ENCODE assay signal across 9 mouse cellular contexts in genomic region chr6:82971031-82971430, GRCm38 (mm10). TPM values are rescaled to one million over a fixed set of nuclear protein-coding genes. Genes with fewer than 3 reads are reported as not detected.
A peak's percentile ranks its signal among the peaks of the same experiment; 100 is the strongest.
DNase-seq lines count a peak whose midpoint lies in the region; ATAC-seq and TF ChIP-seq lines count a peak whose summit lies in the region.
"Had no signal": no experiment of that assay in that cellular context is flagged by ENCODE, and none has a peak within 500 bp of the region (broad histone marks: within the 10 kb centered on the region; RNA-seq: fewer than 3 reads in every experiment).

No protein-coding gene starts in this region.

- H3K4me2 ChIP-seq in limb, embryonic 11.5 days (ENCODE audit: low read depth, severe bottlenecking), result no peak overlapping the region
- H3K4me2 ChIP-seq in midbrain, postnatal 0 days (ENCODE audit: low read depth, low read length, poor library complexity, severe bottlenecking), result no peak overlapping the region
- no peak overlapping the region for H3K4me2 ChIP-seq in stomach, embryonic 16.5 days (ENCODE audit: low read depth, low read length)

- no peaks in the 10 kb centered on the region for H3K9me3 ChIP-seq in limb, embryonic 11.5 days (ENCODE audit: control insufficient read depth, low read length)
- H3K9me3 ChIP-seq in midbrain, postnatal 0 days (ENCODE audit: low read length), result no peaks in the 10 kb centered on the region
- H3K9me3 ChIP-seq in stomach, embryonic 16.5 days (replicated peaks; ENCODE audit: control insufficient read depth, low read length), result no peaks in the 10 kb centered on the region

- H3K4me3 ChIP-seq in cortical plate, adult 2 months (ENCODE audit: insufficient read depth, low read length), result no peak overlapping the region
- no peak overlapping the region for H3K4me3 ChIP-seq in limb, embryonic 11.5 days (ENCODE audit: low read depth, low read length)
- H3K4me3 ChIP-seq in midbrain, postnatal 0 days (ENCODE audit: low read depth, low read length), result no peak overlapping the region
- no peak overlapping the region for H3K4me3 ChIP-seq in stomach, embryonic 16.5 days (replicated peaks; ENCODE audit: low read length)
- H3K4me3 ChIP-seq: erythroblast, embryonic 14.5 days had no signal

- H3K4me1 ChIP-seq in cortical plate, adult 2 months (ENCODE audit: control insufficient read depth, insufficient read depth, low read length), result no peaks in the 10 kb centered on the region
- H3K4me1 ChIP-seq in limb, embryonic 11.5 days (ENCODE audit: control insufficient read depth, insufficient read depth, low read length), result no peaks in the 10 kb centered on the region
- no peaks in the 10 kb centered on the region for H3K4me1 ChIP-seq in midbrain, postnatal 0 days (ENCODE audit: insufficient read depth, low read length)
- H3K4me1 ChIP-seq in stomach, embryonic 16.5 days (ENCODE audit: control insufficient read depth, insufficient read depth, low read length), result no peaks in the 10 kb centered on the region

- 14% methylated on average over 5 of the region's 5 CpGs for WGBS in limb, embryonic 11.5 days
- 9% methylated on average over 5 of the region's 5 CpGs for WGBS in midbrain, postnatal 0 days
- 8% methylated on average over 5 of the region's 5 CpGs for WGBS in stomach, embryonic 16.5 days

- ATAC-seq in activated CD4-positive, CD25-positive, alpha-beta regulatory T cell, adult 4 months, result peak; percentile 95
- ATAC-seq in granulocyte monocyte progenitor cell, adult 5-6 weeks (replicated peaks; ENCODE audit: poor library complexity, severe bottlenecking), result peak; percentile 96
- ATAC-seq in limb, embryonic 11.5 days (ENCODE audit: insufficient number of reproducible peaks, low FRiP score, low TSS enrichment, low read depth), result 0 out of 2 replicates have a peak, but pooled peaks have one; percentile 70
- peak; percentile 90 for ATAC-seq in midbrain, postnatal 0 days (ENCODE audit: low FRiP score)
- ATAC-seq in stomach, embryonic 16.5 days (ENCODE audit: insufficient read depth, low FRiP score), result peak; percentile 66; the same call in 1 of the 2 replicates

- no peak overlapping the region for H3K9ac ChIP-seq in limb, embryonic 11.5 days (ENCODE audit: low read length)
- no peak overlapping the region for H3K9ac ChIP-seq in midbrain, postnatal 0 days (replicated peaks; ENCODE audit: low read length, poor library complexity, severe bottlenecking)
- H3K9ac ChIP-seq in stomach, embryonic 16.5 days (ENCODE audit: low read length), result no peak overlapping the region

- no peak overlapping the region for H3K27ac ChIP-seq in cortical plate, adult 2 months (ENCODE audit: insufficient read depth, low read length)
- H3K27ac ChIP-seq in limb, embryonic 11.5 days (replicated peaks; ENCODE audit: low read depth, low read length), result no peak overlapping the region
- no peak overlapping the region for H3K27ac ChIP-seq in midbrain, postnatal 0 days (ENCODE audit: low read depth, low read length)
- H3K27ac ChIP-seq in stomach, embryonic 16.5 days (ENCODE audit: low read length), result no peak overlapping the region

- peak; percentile 88 for TF ChIP-seq CTCF in cortical plate, adult 2 months (IDR thresholded peaks at IDR 0.05; ENCODE audit: extremely low read depth, insufficient read depth, low read length)
- peak; percentile 94 for TF ChIP-seq CTCF in midbrain, postnatal 0 days (IDR thresholded peaks at IDR 0.05)

- no peaks in the 10 kb centered on the region for H3K36me3 ChIP-seq in limb, embryonic 11.5 days (ENCODE audit: control insufficient read depth, insufficient read depth, low read length)
- no peaks in the 10 kb centered on the region for H3K36me3 ChIP-seq in midbrain, postnatal 0 days (ENCODE audit: insufficient read depth, low read length)
- no peaks in the 10 kb centered on the region for H3K36me3 ChIP-seq in stomach, embryonic 16.5 days (ENCODE audit: control insufficient read depth, insufficient read depth, low read length)

- H3K27me3 ChIP-seq in limb, embryonic 11.5 days (ENCODE audit: control insufficient read depth, insufficient read depth, low read length), result no peaks in the 10 kb centered on the region
- H3K27me3 ChIP-seq in midbrain, postnatal 0 days (ENCODE audit: insufficient read depth, low read length), result 0 out of 2 replicates have a peak, but pooled peaks cover 8% of the 10 kb centered on the region
- H3K27me3 ChIP-seq in stomach, embryonic 16.5 days (ENCODE audit: control insufficient read depth, insufficient read depth, low read length), result no peaks in the 10 kb centered on the region

- no peak for TF ChIP-seq POLR2A in cortical plate, adult 2 months (IDR thresholded peaks at IDR 0.05; ENCODE audit: extremely low read depth, insufficient read depth, low read length)

- peak; percentile 53 for DNase-seq in A20 (ENCODE audit: low read depth, low spot score)
- DNase-seq in kidney, adult 9 months, result peak; percentile 44
- peak; percentile 74 for DNase-seq in limb, embryonic 11.5 days (ENCODE audit: low spot score)
- DNase-seq in midbrain, postnatal 0 days (ENCODE audit: low spot score), result peak; percentile 86

RNA-seq across cellular contexts. Expression of gene M1ap, which starts 24.3 kb away (rescaled TPM):
- polyA plus RNA-seq in activated CD4-positive, CD25-positive, alpha-beta regulatory T cell, adult 4 months (2017; shearing (Covaris generic)), result 1 to 10 TPM in 1 of 2 experiments, under 1 TPM in 1; 0.74 to 1.4 TPM
- polyA plus RNA-seq in cortical plate, adult 2 months (2012; rRNA removed), result 0.06 and 0.17 TPM in 2 replicates
- 2.2 TPM in 1 of 2 replicates, not detected in the other for total RNA-seq in granulocyte monocyte progenitor cell, adult 5-6 weeks (2014; fragmentation: Nextera tagmentation)
- total RNA-seq in granulocyte monocyte progenitor cell, adult 5-6 weeks (2017), result 2.7 and 6.3 TPM in 2 replicates
- 0.12 and 0.27 TPM in 2 replicates for polyA plus RNA-seq in limb, embryonic 11.5 days (2014; fragmentation: Nextera tagmentation; extraction: Ambion mirVana)
- total RNA-seq in midbrain, postnatal 0 days (2014; rRNA removed), result 1.2 TPM in 1 of 2 replicates, not detected in the other
- 0.12 TPM in 1 of 2 replicates, not detected in the other for polyA plus RNA-seq in midbrain, postnatal 0 days (2015; fragmentation: Nextera tagmentation; extraction: Ambion mirVana)
- polyA plus RNA-seq in stomach, embryonic 16.5 days (2015; fragmentation: Nextera tagmentation; extraction: Ambion mirVana), result 0.26 and 1.0 TPM in 2 replicates

RNA-seq across cellular contexts. Expression of gene Sema4f, which starts 31.5 kb away (rescaled TPM):
- 1 to 10 TPM; 2.7 to 3.8 TPM for polyA plus RNA-seq in activated CD4-positive, CD25-positive, alpha-beta regulatory T cell, adult 4 months (2017; shearing (Covaris generic))
- 33.5 and 33.7 TPM in 2 replicates for polyA plus RNA-seq in cortical plate, adult 2 months (2012; rRNA removed)
- not detected in 2 replicates for total RNA-seq in granulocyte monocyte progenitor cell, adult 5-6 weeks (2014; fragmentation: Nextera tagmentation)
- total RNA-seq in granulocyte monocyte progenitor cell, adult 5-6 weeks (2017), result not detected in 2 replicates
- polyA plus RNA-seq in limb, embryonic 11.5 days (2014; fragmentation: Nextera tagmentation; extraction: Ambion mirVana), result 1.1 and 1.2 TPM in 2 replicates
- 15.4 and 15.5 TPM in 2 replicates for total RNA-seq in midbrain, postnatal 0 days (2014; rRNA removed)
- 16.6 and 16.9 TPM in 2 replicates for polyA plus RNA-seq in midbrain, postnatal 0 days (2015; fragmentation: Nextera tagmentation; extraction: Ambion mirVana)
- 1.4 and 1.5 TPM in 2 replicates for polyA plus RNA-seq in stomach, embryonic 16.5 days (2015; fragmentation: Nextera tagmentation; extraction: Ambion mirVana)
- polyA plus RNA-seq: erythroblast, embryonic 14.5 days had no signal
